Comparison of ENCODE assay signal across 8 mouse cellular contexts in genomic region chr1:74386363-74386713, GRCm38 (mm10). TPM values are rescaled to one million over a fixed set of nuclear protein-coding genes. Genes with fewer than 3 reads are reported as not detected.
A peak's percentile ranks its signal among the peaks of the same experiment; 100 is the strongest.
DNase-seq lines count a peak whose midpoint lies in the region; ATAC-seq and TF ChIP-seq lines count a peak whose summit lies in the region.

No protein-coding gene starts in this region.

- no peaks in the 10 kb centered on the region for H3K36me3 ChIP-seq in testis, adult 2 months (ENCODE audit: control insufficient read depth, insufficient read depth, low read length)
- H3K36me3 ChIP-seq in liver, embryonic 12.5 days: no peaks in the 10 kb centered on the region

- intact Hi-C loops in gastrocnemius, adult 2 months (cut with DNase I): loop anchor here (5.0 kb wide), 1 partner anchor 179 kb away; no protein-coding TSS in a partner anchor
- intact Hi-C loops in gastrocnemius, postnatal 14 days (cut with DNase I; ENCODE audit: low total_unique reads): no loop called here

- DNase-seq in gastrocnemius, adult 2 months: no peak
- DNase-seq in gastrocnemius, postnatal 14 days: no peak
- DNase-seq in testis, postnatal 14 days (ENCODE audit: low spot score): no peak
- no peak for DNase-seq in thymus, postnatal 14 days
- no peak for DNase-seq in natural killer cell, adult 2 months (ENCODE audit: low spot score in 2 of 2)
- DNase-seq in urinary bladder, postnatal 36 days (ENCODE audit: low spot score in 2 of 2): no peak

- H3K9ac ChIP-seq in liver, embryonic 12.5 days: peak overlapping the region; percentile 79

- no peaks in the 10 kb centered on the region for H3K27me3 ChIP-seq in testis, adult 2 months (ENCODE audit: control insufficient read depth, insufficient read depth, low read length)
- H3K27me3 ChIP-seq in liver, embryonic 12.5 days (replicated peaks): no peaks in the 10 kb centered on the region

- no peak for ATAC-seq in liver, embryonic 12.5 days

- peak overlapping the region; percentile 98 for H3K27ac ChIP-seq in gastrocnemius, adult 2 months
- H3K27ac ChIP-seq in testis, adult 2 months (ENCODE audit: control insufficient read depth, insufficient read depth, low read depth, low read length): peak overlapping the region; percentile 93
- H3K27ac ChIP-seq in liver, embryonic 12.5 days: peak overlapping the region; percentile 91

- peaks cover 25% of the 10 kb centered on the region for H3K4me1 ChIP-seq in testis, adult 2 months (ENCODE audit: control insufficient read depth, insufficient read depth, low read length)
- H3K4me1 ChIP-seq in liver, embryonic 12.5 days: peaks cover 81% of the 10 kb centered on the region

- WGBS in liver, embryonic 12.5 days (ENCODE audit: insufficient replicate concordance): 52% methylated on average over 7 of the region's 10 CpGs

- no peaks in the 10 kb centered on the region for H3K9me3 ChIP-seq in liver, embryonic 12.5 days (replicated peaks)

- TF ChIP-seq CTCF in gastrocnemius, adult 2 months (IDR thresholded peaks at IDR 0.05): no peak
- TF ChIP-seq CTCF in testis, adult 2 months (IDR thresholded peaks at IDR 0.05; ENCODE audit: control insufficient read depth, insufficient read depth, insufficient replicate concordance, low read depth, low read length): no peak

- H3K4me2 ChIP-seq in liver, embryonic 12.5 days: peak overlapping the region; percentile 70

- no peak for TF ChIP-seq POLR2A in testis, adult 2 months (IDR thresholded peaks at IDR 0.05; ENCODE audit: control insufficient read depth, low read depth, low read length)

- H3K4me3 ChIP-seq in gastrocnemius, adult 2 months: peak overlapping the region; percentile 69
- peak overlapping the region; percentile 86 for H3K4me3 ChIP-seq in testis, adult 2 months (ENCODE audit: control insufficient read depth, low read depth, low read length)
- peak overlapping the region; percentile 71 for H3K4me3 ChIP-seq in liver, embryonic 12.5 days

RNA-seq across cellular contexts. Expression of gene Ctdsp1, which starts 5.0 kb away (rescaled TPM):
- 100 to 1,000 TPM in 1 of 2 experiments, 10 to 100 TPM in 1; 92.2 to 111 TPM for total RNA-seq in gastrocnemius, adult 2 months (2021)
- 10 to 100 TPM; 88.2 to 88.5 TPM for total RNA-seq in gastrocnemius, postnatal 14 days (2021)
- polyA plus RNA-seq in testis, adult 2 months (2012; rRNA removed): 12.1 and 13.6 TPM in 2 replicates
- 42.0 and 42.4 TPM in 2 replicates for polyA plus RNA-seq in liver, embryonic 12.5 days (2016; fragmentation: Nextera tagmentation; extraction: Ambion mirVana)

RNA-seq across cellular contexts. Expression of gene Slc11a1, which starts 11.3 kb away (rescaled TPM):
- total RNA-seq in gastrocnemius, adult 2 months (2021): 1 to 10 TPM; 3.8 to 5.6 TPM
- total RNA-seq in gastrocnemius, postnatal 14 days (2021): 1 to 10 TPM; 2.5 to 4.5 TPM
- 3.0 and 3.1 TPM in 2 replicates for polyA plus RNA-seq in testis, adult 2 months (2012; rRNA removed)
- polyA plus RNA-seq in liver, embryonic 12.5 days (2016; fragmentation: Nextera tagmentation; extraction: Ambion mirVana): 8.6 and 9.0 TPM in 2 replicates

RNA-seq across cellular contexts. Expression of gene Vil1, which starts 22.8 kb away (rescaled TPM):
- not detected for total RNA-seq in gastrocnemius, adult 2 months (2021)
- total RNA-seq in gastrocnemius, postnatal 14 days (2021): under 1 TPM; 0.27 TPM
- polyA plus RNA-seq in testis, adult 2 months (2012; rRNA removed): 0.09 and 0.22 TPM in 2 replicates
- 0.81 and 0.93 TPM in 2 replicates for polyA plus RNA-seq in liver, embryonic 12.5 days (2016; fragmentation: Nextera tagmentation; extraction: Ambion mirVana)

RNA-seq across cellular contexts. Expression of gene Catip, which starts 24.4 kb away (rescaled TPM):
- total RNA-seq in gastrocnemius, adult 2 months (2021): under 1 TPM in 1 of 2 experiments, not detected in 1; 0.13 TPM
- under 1 TPM; 0.10 to 0.20 TPM for total RNA-seq in gastrocnemius, postnatal 14 days (2021)
- 22.0 and 25.9 TPM in 2 replicates for polyA plus RNA-seq in testis, adult 2 months (2012; rRNA removed)
- polyA plus RNA-seq in liver, embryonic 12.5 days (2016; fragmentation: Nextera tagmentation; extraction: Ambion mirVana): 0.11 and 0.14 TPM in 2 replicates
